Mouse (Mus musculus): ENCODE results near the gene Fgf9. TPM values are rescaled to one million over a fixed set of nuclear protein-coding genes. Genes with fewer than 3 reads are reported as not detected.

The Fgf9 gene
- polyA plus RNA-seq, 1 experiment: 41.3 TPM

GRCm38 (mm10) chr14:58099599-58099998, 29.3 kb downstream of the Fgf9 start:
- WGBS: 16% methylated on average over 8 of the region's 8 CpGs
- DNase-seq: peak in 1 of 2 experiments; percentile 67
- TF ChIP-seq CTCF (IDR thresholded peaks at IDR 0.05; ENCODE audit: borderline replicate concordance, insufficient read depth, low read depth, low read length) (no peak), POLR2A (IDR thresholded peaks at IDR 0.05; ENCODE audit: borderline replicate concordance, insufficient read depth, low read length) (no peak)
- no peak overlapping the region for H3K4me3 ChIP-seq (replicated peaks; ENCODE audit: insufficient read depth, low read depth, low read length)
- H3K27ac ChIP-seq (ENCODE audit: insufficient read depth, low read length): no peak overlapping the region
- peaks cover 34% of the 10 kb centered on the region for H3K4me1 ChIP-seq (ENCODE audit: control insufficient read depth, insufficient read depth, low read length)
- H3K27me3 ChIP-seq (ENCODE audit: control insufficient read depth, insufficient read depth, low read length): no peaks in the 10 kb centered on the region

- TF ChIP-seq CTCF (IDR thresholded peaks at IDR 0.05; ENCODE audit: borderline replicate concordance, insufficient read depth, low read depth, low read length) (no peak), POLR2A (IDR thresholded peaks at IDR 0.05; ENCODE audit: borderline replicate concordance, insufficient read depth, low read length) (no peak)
- H3K27me3 ChIP-seq (ENCODE audit: control insufficient read depth, insufficient read depth, low read length): no peaks in the 10 kb centered on the region
- peaks cover 27% of the 10 kb centered on the region for H3K4me1 ChIP-seq (ENCODE audit: control insufficient read depth, insufficient read depth, low read length)
- DNase-seq: no peak
- 45% methylated on average over 6 of the region's 6 CpGs for WGBS
- no peak overlapping the region for H3K27ac ChIP-seq (ENCODE audit: insufficient read depth, low read length)
- H3K4me3 ChIP-seq (replicated peaks; ENCODE audit: insufficient read depth, low read depth, low read length): no peak overlapping the region
Measured at GRCm38 (mm10) chr14:58101298-58101697, 31.0 kb downstream of the Fgf9 start.

- Histone ChIP-seq H3K4me3 (replicated peaks; ENCODE audit: insufficient read depth, low read depth, low read length) (no peak overlapping the region), H3K27ac (ENCODE audit: insufficient read depth, low read length) (no peak overlapping the region), H3K4me1 (ENCODE audit: control insufficient read depth, insufficient read depth, low read length) (peaks cover 21% of the 10 kb centered on the region), H3K27me3 (ENCODE audit: control insufficient read depth, insufficient read depth, low read length) (no peaks in the 10 kb centered on the region)
- DNase-seq: no peak
- 72% methylated on average over 8 of the region's 8 CpGs for WGBS
- TF ChIP-seq POLR2A (IDR thresholded peaks at IDR 0.05; ENCODE audit: borderline replicate concordance, insufficient read depth, low read length) (no peak), CTCF (IDR thresholded peaks at IDR 0.05; ENCODE audit: borderline replicate concordance, insufficient read depth, low read depth, low read length) (no peak)
Measured at GRCm38 (mm10) chr14:58104266-58104665, 33.9 kb downstream of the Fgf9 start.

GRCm38 (mm10) chr14:58105596-58105995, 35.2 kb downstream of the Fgf9 start:
- no peaks in the 10 kb centered on the region for H3K27me3 ChIP-seq (ENCODE audit: control insufficient read depth, insufficient read depth, low read length)
- H3K4me3 ChIP-seq (replicated peaks; ENCODE audit: insufficient read depth, low read depth, low read length): no peak overlapping the region
- no peak for DNase-seq
- H3K4me1 ChIP-seq (ENCODE audit: control insufficient read depth, insufficient read depth, low read length): peaks cover 19% of the 10 kb centered on the region
- WGBS: 85% methylated on average over 5 of the region's 5 CpGs
- H3K27ac ChIP-seq (ENCODE audit: insufficient read depth, low read length): no peak overlapping the region
- TF ChIP-seq POLR2A (IDR thresholded peaks at IDR 0.05; ENCODE audit: borderline replicate concordance, insufficient read depth, low read length) (no peak), CTCF (IDR thresholded peaks at IDR 0.05; ENCODE audit: borderline replicate concordance, insufficient read depth, low read depth, low read length) (no peak)

GRCm38 (mm10) chr14:58109601-58110000, 39.3 kb downstream of the Fgf9 start:
- peaks cover 23% of the 10 kb centered on the region for H3K4me1 ChIP-seq (ENCODE audit: control insufficient read depth, insufficient read depth, low read length)
- no peak overlapping the region for H3K4me3 ChIP-seq (replicated peaks; ENCODE audit: insufficient read depth, low read depth, low read length)
- no peak for DNase-seq
- H3K27me3 ChIP-seq (ENCODE audit: control insufficient read depth, insufficient read depth, low read length): no peaks in the 10 kb centered on the region
- no peak for TF ChIP-seq POLR2A (IDR thresholded peaks at IDR 0.05; ENCODE audit: borderline replicate concordance, insufficient read depth, low read length)
- no peak for TF ChIP-seq CTCF (IDR thresholded peaks at IDR 0.05; ENCODE audit: borderline replicate concordance, insufficient read depth, low read depth, low read length)
- 54% methylated on average over 9 of the region's 9 CpGs for WGBS
- H3K27ac ChIP-seq (ENCODE audit: insufficient read depth, low read length): no peak overlapping the region

- Histone ChIP-seq H3K4me1 (ENCODE audit: control insufficient read depth, insufficient read depth, low read length) (peaks cover 17% of the 10 kb centered on the region), H3K27me3 (ENCODE audit: control insufficient read depth, insufficient read depth, low read length) (no peaks in the 10 kb centered on the region), H3K4me3 (replicated peaks; ENCODE audit: insufficient read depth, low read depth, low read length) (peak overlapping the region; percentile 11), H3K27ac (ENCODE audit: insufficient read depth, low read length) (peak overlapping the region; percentile 83)
- peak in 1 of 2 experiments; percentile 52 for DNase-seq
- whole genome bisulfite sequencing: 16% methylated on average over 10 of the region's 10 CpGs
- peak; percentile 14; the same call in 1 of the 2 replicates for TF ChIP-seq POLR2A (IDR thresholded peaks at IDR 0.05; ENCODE audit: borderline replicate concordance, insufficient read depth, low read length)
- no peak for TF ChIP-seq CTCF (IDR thresholded peaks at IDR 0.05; ENCODE audit: borderline replicate concordance, insufficient read depth, low read depth, low read length)
Measured at GRCm38 (mm10) chr14:58111562-58111961, 41.2 kb downstream of the Fgf9 start.

GRCm38 (mm10) chr14:58112341-58112740, 42.0 kb downstream of the Fgf9 start:
- TF ChIP-seq POLR2A (IDR thresholded peaks at IDR 0.05; ENCODE audit: borderline replicate concordance, insufficient read depth, low read length) (peak; percentile 16; the same call in 1 of the 2 replicates), CTCF (IDR thresholded peaks at IDR 0.05; ENCODE audit: borderline replicate concordance, insufficient read depth, low read depth, low read length) (no peak)
- peaks cover 17% of the 10 kb centered on the region for H3K4me1 ChIP-seq (ENCODE audit: control insufficient read depth, insufficient read depth, low read length)
- no peaks in the 10 kb centered on the region for H3K27me3 ChIP-seq (ENCODE audit: control insufficient read depth, insufficient read depth, low read length)
- H3K4me3 ChIP-seq (replicated peaks; ENCODE audit: insufficient read depth, low read depth, low read length): peak overlapping the region; percentile 3
- peak; percentile 81 to 91 for DNase-seq
- 3% methylated on average over 3 of the region's 3 CpGs for WGBS
- H3K27ac ChIP-seq (ENCODE audit: insufficient read depth, low read length): peak overlapping the region; percentile 70

GRCm38 (mm10) chr14:58113180-58113579, 42.8 kb downstream of the Fgf9 start:
- DNase-seq: peak; percentile 50 to 55
- WGBS: 7% methylated on average over 6 of the region's 6 CpGs
- H3K4me1 ChIP-seq (ENCODE audit: control insufficient read depth, insufficient read depth, low read length): peaks cover 17% of the 10 kb centered on the region
- H3K27ac ChIP-seq (ENCODE audit: insufficient read depth, low read length): peak overlapping the region; percentile 41
- H3K27me3 ChIP-seq (ENCODE audit: control insufficient read depth, insufficient read depth, low read length): no peaks in the 10 kb centered on the region
- no peak for TF ChIP-seq CTCF (IDR thresholded peaks at IDR 0.05; ENCODE audit: borderline replicate concordance, insufficient read depth, low read depth, low read length)
- TF ChIP-seq POLR2A (IDR thresholded peaks at IDR 0.05; ENCODE audit: borderline replicate concordance, insufficient read depth, low read length): no peak
- no peak overlapping the region for H3K4me3 ChIP-seq (replicated peaks; ENCODE audit: insufficient read depth, low read depth, low read length)

Data from cerebellum, adult 2 months (tissue).